Mouse (Mus musculus): ENCODE measurements at regions not wholly inside any gene's neighbourhood (a gene's known extent, or its start where the extent isn't known, plus 50 kb on each side); places are given as distances from the start of the nearest gene placed in this dataset.

- H3K9ac ChIP-seq = no peak overlapping the region
- no peak overlapping the region for H3K27ac ChIP-seq
- whole genome bisulfite sequencing = 69% methylated on average over 5 of the region's 5 CpGs
- no peaks in the 10 kb centered on the region for H3K36me3 ChIP-seq
- no peaks in the 10 kb centered on the region for H3K9me3 ChIP-seq
- H3K4me3 ChIP-seq = no peak overlapping the region
- no peaks in the 10 kb centered on the region for H3K4me1 ChIP-seq
- no peak for ATAC-seq (ENCODE audit: low FRiP score, low read depth)
- H3K27me3 ChIP-seq = no peaks in the 10 kb centered on the region; the same call in 1 of the 2 replicates
- no peak overlapping the region for H3K4me2 ChIP-seq (replicated peaks)
Observed at GRCm38 (mm10) chr3:120810527-120810926, 361.0 kb downstream of the Rwdd3 start.

GRCm38 (mm10) chr3:120810048-120810447 is 361.4 kb downstream of the Rwdd3 start:
- WGBS = 54% methylated on average over 6 of the region's 6 CpGs
- Histone ChIP-seq H3K4me2 (replicated peaks) (no peak overlapping the region), H3K9me3 (no peaks in the 10 kb centered on the region), H3K4me1 (no peaks in the 10 kb centered on the region), H3K36me3 (no peaks in the 10 kb centered on the region), H3K4me3 (no peak overlapping the region), H3K27me3 (no peaks in the 10 kb centered on the region; the same call in 1 of the 2 replicates), H3K9ac (no peak overlapping the region), H3K27ac (no peak overlapping the region)
- no peak for ATAC-seq (ENCODE audit: low FRiP score, low read depth)

- Histone ChIP-seq H3K4me2 (replicated peaks) (no peak overlapping the region), H3K27me3 (no peaks in the 10 kb centered on the region), H3K9me3 (no peaks in the 10 kb centered on the region), H3K4me1 (no peaks in the 10 kb centered on the region), H3K4me3 (no peak overlapping the region), H3K36me3 (no peaks in the 10 kb centered on the region), H3K9ac (no peak overlapping the region), H3K27ac (no peak overlapping the region)
- 86% methylated on average over 9 of the region's 9 CpGs for WGBS
- no peak; the same call in 1 of the 2 replicates for ATAC-seq (ENCODE audit: low FRiP score, low read depth)
Observed at GRCm38 (mm10) chr3:120786659-120787058, 384.8 kb downstream of the Rwdd3 start.

DNA sequence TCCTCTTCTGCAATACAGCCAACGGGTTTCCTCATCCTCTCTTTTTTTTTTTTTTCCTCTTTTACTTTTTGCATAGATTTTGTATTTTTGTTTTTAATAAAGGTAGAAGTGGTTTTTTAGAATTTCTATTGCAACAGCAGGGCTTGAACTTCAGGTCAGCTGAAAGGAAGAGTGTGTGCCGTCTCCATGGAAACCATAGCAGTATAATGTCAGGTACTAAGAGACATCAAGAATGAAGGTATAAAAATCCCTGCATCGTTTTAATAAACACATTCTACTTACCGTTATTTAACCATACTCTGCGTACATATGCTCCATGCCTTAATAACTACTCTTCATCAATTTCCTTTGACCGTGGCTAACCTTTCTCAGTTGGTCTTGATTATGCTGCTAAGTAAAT is 390.0 kb downstream of the Rwdd3 start:
- Histone ChIP-seq H3K27me3 (no peaks in the 10 kb centered on the region), H3K36me3 (no peaks in the 10 kb centered on the region), H3K9me3 (no peaks in the 10 kb centered on the region), H3K9ac (no peak overlapping the region), H3K4me1 (no peaks in the 10 kb centered on the region), H3K27ac (no peak overlapping the region), H3K4me2 (replicated peaks) (no peak overlapping the region), H3K4me3 (no peak overlapping the region)
- 59% methylated on average over 6 of the region's 6 CpGs for WGBS
- ATAC-seq (ENCODE audit: low FRiP score, low read depth) = no peak

GRCm38 (mm10) chr3:120779091-120779490 is 392.4 kb downstream of the Rwdd3 start:
- H3K27ac ChIP-seq = no peak overlapping the region
- H3K27me3 ChIP-seq = no peaks in the 10 kb centered on the region
- H3K4me3 ChIP-seq = no peak overlapping the region
- ATAC-seq (ENCODE audit: low FRiP score, low read depth) = no peak
- H3K9me3 ChIP-seq = no peaks in the 10 kb centered on the region
- H3K36me3 ChIP-seq = no peaks in the 10 kb centered on the region
- H3K4me1 ChIP-seq = no peaks in the 10 kb centered on the region
- H3K4me2 ChIP-seq (replicated peaks) = no peak overlapping the region
- no peak overlapping the region for H3K9ac ChIP-seq

DNA sequence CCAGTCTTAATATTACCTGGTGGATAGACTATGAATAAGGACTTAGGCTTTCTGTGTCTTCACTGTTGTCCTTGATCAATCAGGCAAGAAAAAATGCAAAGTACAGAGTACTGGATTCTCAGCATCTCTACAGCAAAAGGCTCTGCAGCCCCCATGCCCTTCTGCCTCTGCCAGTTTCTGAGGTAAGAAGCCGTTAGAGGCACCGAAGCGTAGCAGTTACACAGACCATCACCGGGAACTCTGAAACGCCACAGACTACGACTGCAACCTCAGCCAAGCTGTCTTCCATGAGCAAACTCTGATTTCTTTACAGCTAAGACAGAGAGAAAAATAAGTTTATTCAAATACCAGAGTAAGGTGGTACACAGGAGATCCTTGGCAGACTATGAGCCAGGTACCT is 396.5 kb downstream of the Rwdd3 start:
- WGBS = 85% methylated on average over 6 of the region's 6 CpGs
- Histone ChIP-seq H3K4me1 (no peaks in the 10 kb centered on the region), H3K9me3 (no peaks in the 10 kb centered on the region), H3K9ac (no peak overlapping the region), H3K27me3 (no peaks in the 10 kb centered on the region), H3K4me3 (no peak overlapping the region), H3K27ac (no peak overlapping the region), H3K4me2 (replicated peaks) (no peak overlapping the region), H3K36me3 (no peaks in the 10 kb centered on the region)
- ATAC-seq (ENCODE audit: low FRiP score, low read depth) = no peak

DNA sequence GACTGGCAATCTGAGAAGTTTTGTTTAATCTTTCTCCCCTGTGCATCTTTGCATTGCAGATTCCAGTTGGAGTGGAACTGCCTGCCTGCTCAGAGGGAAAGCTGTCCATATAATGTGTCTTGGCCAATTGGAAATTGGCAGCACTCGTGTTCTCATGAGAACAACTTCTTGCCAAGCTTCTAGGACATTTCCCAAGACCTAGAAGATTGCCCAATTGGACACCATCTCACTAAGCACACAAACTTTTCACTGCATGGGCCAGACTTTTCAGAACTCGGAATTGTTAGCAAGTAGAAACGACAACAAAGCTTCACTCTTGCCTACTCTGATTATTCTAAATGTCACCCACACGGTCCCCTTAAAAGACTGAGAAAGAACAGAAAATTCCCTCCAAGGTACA is 409.8 kb downstream of the Rwdd3 start:
- ATAC-seq (ENCODE audit: low FRiP score, low read depth) = no peak
- no peak overlapping the region for H3K4me3 ChIP-seq
- 80% methylated on average over 4 of the region's 4 CpGs for WGBS

GRCm38 (mm10) chr3:120761223-120761622 is 410.3 kb downstream of the Rwdd3 start:
- Histone ChIP-seq H3K4me2 (replicated peaks) (no peak overlapping the region), H3K36me3 (no peaks in the 10 kb centered on the region), H3K4me1 (no peaks in the 10 kb centered on the region), H3K4me3 (no peak overlapping the region), H3K27me3 (no peaks in the 10 kb centered on the region), H3K9me3 (no peaks in the 10 kb centered on the region), H3K9ac (no peak overlapping the region), H3K27ac (no peak overlapping the region)
- no peak for ATAC-seq (ENCODE audit: low FRiP score, low read depth)
- WGBS = 90% methylated on average over 3 of the region's 3 CpGs

More for the DNA sequence above, 409.8 kb downstream of the Rwdd3 start:
- H3K27me3 ChIP-seq = no peaks in the 10 kb centered on the region
- H3K9ac ChIP-seq = no peak overlapping the region
- H3K36me3 ChIP-seq = no peaks in the 10 kb centered on the region
- H3K27ac ChIP-seq = no peak overlapping the region
- H3K4me2 ChIP-seq (replicated peaks) = no peak overlapping the region
- H3K9me3 ChIP-seq = no peaks in the 10 kb centered on the region
- H3K4me1 ChIP-seq = no peaks in the 10 kb centered on the region

- no peak overlapping the region for H3K4me3 ChIP-seq
- no peak overlapping the region for H3K4me2 ChIP-seq (replicated peaks)
- H3K9me3 ChIP-seq = no peaks in the 10 kb centered on the region
- no peak overlapping the region for H3K9ac ChIP-seq
- no peak for ATAC-seq (ENCODE audit: low FRiP score, low read depth)
- no peaks in the 10 kb centered on the region for H3K27me3 ChIP-seq
- H3K4me1 ChIP-seq = no peaks in the 10 kb centered on the region
- no peaks in the 10 kb centered on the region for H3K36me3 ChIP-seq
- no peak overlapping the region for H3K27ac ChIP-seq
- 50% methylated on average over 4 of the region's 4 CpGs for WGBS
Observed at GRCm38 (mm10) chr3:120748513-120748912, 423.0 kb downstream of the Rwdd3 start.

GRCm38 (mm10) chr3:120747678-120748077 is 423.8 kb downstream of the Rwdd3 start:
- no peaks in the 10 kb centered on the region for H3K9me3 ChIP-seq
- H3K27ac ChIP-seq = no peak overlapping the region
- no peak overlapping the region for H3K9ac ChIP-seq
- no peaks in the 10 kb centered on the region for H3K27me3 ChIP-seq
- H3K4me2 ChIP-seq (replicated peaks) = no peak overlapping the region
- H3K4me1 ChIP-seq = no peaks in the 10 kb centered on the region
- H3K36me3 ChIP-seq = no peaks in the 10 kb centered on the region
- H3K4me3 ChIP-seq = no peak overlapping the region
- no peak for ATAC-seq (ENCODE audit: low FRiP score, low read depth)
- WGBS = 83% methylated on average over 4 of the region's 4 CpGs

DNA sequence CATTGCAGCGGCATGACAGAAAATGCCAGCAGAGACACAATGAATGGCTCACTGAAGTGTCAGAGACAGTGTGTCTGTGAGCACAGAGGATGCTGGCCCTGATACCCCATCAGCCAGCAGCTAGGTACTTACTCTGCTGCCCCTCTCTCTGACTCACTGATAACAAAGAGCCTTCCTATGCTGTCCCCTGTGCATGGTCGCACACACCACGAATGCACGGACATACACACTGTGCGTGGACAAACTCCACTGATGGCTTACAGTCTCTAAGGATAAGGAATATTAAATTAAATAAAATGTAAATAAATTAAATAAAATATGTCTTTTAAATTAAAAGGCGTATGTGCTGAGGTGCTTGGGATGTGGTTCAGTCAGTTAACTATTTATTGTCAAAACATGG is 438.2 kb downstream of the Rwdd3 start:
- WGBS = 94% methylated on average over 6 of the region's 6 CpGs
- Histone ChIP-seq H3K4me3 (no peak overlapping the region), H3K4me2 (replicated peaks) (no peak overlapping the region), H3K9me3 (no peaks in the 10 kb centered on the region), H3K9ac (no peak overlapping the region), H3K4me1 (no peaks in the 10 kb centered on the region), H3K27me3 (no peaks in the 10 kb centered on the region), H3K27ac (no peak overlapping the region), H3K36me3 (no peaks in the 10 kb centered on the region)
- ATAC-seq (ENCODE audit: low FRiP score, low read depth) = no peak

- H3K27ac ChIP-seq = no peak overlapping the region
- no peaks in the 10 kb centered on the region for H3K4me1 ChIP-seq
- no peaks in the 10 kb centered on the region for H3K9me3 ChIP-seq
- no peak overlapping the region for H3K4me3 ChIP-seq
- H3K4me2 ChIP-seq (replicated peaks) = no peak overlapping the region
- 91% methylated on average over 8 of the region's 8 CpGs for WGBS
- ATAC-seq (ENCODE audit: low FRiP score, low read depth) = no peak
- no peak overlapping the region for H3K9ac ChIP-seq
- H3K27me3 ChIP-seq = no peaks in the 10 kb centered on the region
- no peaks in the 10 kb centered on the region for H3K36me3 ChIP-seq
Observed at GRCm38 (mm10) chr3:120732391-120732790, 439.1 kb downstream of the Rwdd3 start.

DNA sequence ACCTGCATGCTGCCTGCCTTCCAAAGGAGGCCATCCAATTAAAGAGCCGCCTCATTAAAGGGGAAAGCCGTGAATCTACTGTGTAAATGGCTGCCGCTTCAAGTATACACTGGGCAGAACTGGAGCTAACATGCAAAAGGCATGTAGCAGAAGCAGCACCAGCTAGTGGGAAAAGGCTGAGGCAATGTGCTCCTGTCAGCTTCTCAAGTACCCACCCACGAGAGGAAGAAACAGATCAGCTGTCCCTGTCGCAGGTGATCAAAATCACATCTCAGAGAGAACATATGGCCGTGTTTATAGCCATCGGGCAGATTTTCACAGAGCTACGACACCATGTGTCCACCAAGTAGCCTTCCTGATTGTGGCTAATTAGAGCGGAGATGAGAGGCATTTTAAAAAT is 440.2 kb downstream of the Rwdd3 start:
- no peaks in the 10 kb centered on the region for H3K4me1 ChIP-seq
- no peaks in the 10 kb centered on the region for H3K9me3 ChIP-seq
- H3K27me3 ChIP-seq = no peaks in the 10 kb centered on the region
- no peak for ATAC-seq (ENCODE audit: low FRiP score, low read depth)
- no peaks in the 10 kb centered on the region for H3K36me3 ChIP-seq
- WGBS = 38% methylated on average over 9 of the region's 9 CpGs
- H3K27ac ChIP-seq = no peak overlapping the region
- H3K4me3 ChIP-seq = no peak overlapping the region
- H3K4me2 ChIP-seq (replicated peaks) = no peak overlapping the region
- no peak overlapping the region for H3K9ac ChIP-seq

Measured in limb, embryonic 13.5 days (tissue).